Mouse (Mus musculus): ENCODE measurements at regions not wholly inside any gene's neighbourhood (a gene's known extent, or its start where the extent isn't known, plus 50 kb on each side); places are given as distances from the start of the nearest gene placed in this dataset.

DNA sequence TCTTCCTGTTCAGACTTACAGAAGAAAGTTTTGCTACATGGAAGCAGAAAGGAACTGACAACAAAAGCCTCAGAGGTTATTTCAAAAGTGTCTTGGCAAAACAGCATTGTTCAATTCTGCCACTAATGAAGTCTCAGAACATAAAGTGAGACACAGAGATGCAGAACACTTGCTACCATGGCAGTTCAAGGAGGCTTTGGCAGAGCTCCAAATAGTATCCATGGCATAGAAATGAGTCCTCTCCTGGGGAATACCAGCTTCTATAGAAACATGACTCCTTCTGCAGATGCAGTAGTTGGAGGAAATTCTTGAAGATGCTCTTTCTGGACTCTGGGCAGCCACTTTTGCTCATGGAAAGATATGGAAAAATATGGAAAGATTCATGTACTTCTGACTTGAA, 322.9 kb upstream of the Castor2 start:
- Histone ChIP-seq H3K4me1 (ENCODE audit: control insufficient read depth, insufficient read depth, low read length) (no peaks in the 10 kb centered on the region), H3K9ac (ENCODE audit: low read depth, low read length) (no peak overlapping the region), H3K9me3 (ENCODE audit: control insufficient read depth, low read length) (no peaks in the 10 kb centered on the region), H3K4me3 (ENCODE audit: low read depth, low read length) (no peak overlapping the region), H3K4me2 (ENCODE audit: low read depth, low read length) (no peak overlapping the region), H3K27me3 (replicated peaks; ENCODE audit: control insufficient read depth, insufficient read depth, low read length) (no peaks in the 10 kb centered on the region), H3K36me3 (ENCODE audit: control insufficient read depth, insufficient read depth, low read length) (no peaks in the 10 kb centered on the region), H3K27ac (replicated peaks; ENCODE audit: low read depth, low read length) (no peak overlapping the region)
- ATAC-seq (ENCODE audit: low read depth): no peak
- peak; percentile 66 for DNase-seq (ENCODE audit: low spot score)

DNA sequence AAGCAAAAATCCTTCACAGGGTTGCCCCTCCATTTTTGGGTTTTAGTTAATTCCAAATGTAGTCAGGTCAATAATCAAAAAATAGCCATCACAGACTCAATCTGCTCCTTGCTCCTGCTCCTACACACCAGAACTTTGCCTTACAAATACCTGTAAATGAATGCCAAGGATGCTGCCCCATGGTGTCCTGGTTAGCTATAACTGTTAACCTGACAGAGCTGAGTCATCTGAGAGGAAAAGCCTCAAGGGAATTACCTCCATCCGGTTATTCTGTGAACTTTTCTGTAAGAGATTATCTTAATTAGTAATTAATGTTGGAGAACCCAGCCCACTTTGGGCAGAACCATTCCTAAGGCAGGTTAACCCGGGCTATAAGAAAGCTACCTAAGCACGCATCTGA, 325.4 kb upstream of the Castor2 start:
- Histone ChIP-seq H3K4me3 (ENCODE audit: low read depth, low read length) (no peak overlapping the region), H3K36me3 (ENCODE audit: control insufficient read depth, insufficient read depth, low read length) (no peaks in the 10 kb centered on the region), H3K4me2 (ENCODE audit: low read depth, low read length) (no peak overlapping the region), H3K9me3 (ENCODE audit: control insufficient read depth, low read length) (no peaks in the 10 kb centered on the region), H3K9ac (ENCODE audit: low read depth, low read length) (no peak overlapping the region), H3K4me1 (ENCODE audit: control insufficient read depth, insufficient read depth, low read length) (no peaks in the 10 kb centered on the region), H3K27ac (replicated peaks; ENCODE audit: low read depth, low read length) (no peak overlapping the region), H3K27me3 (replicated peaks; ENCODE audit: control insufficient read depth, insufficient read depth, low read length) (no peaks in the 10 kb centered on the region)
- no peak for DNase-seq (ENCODE audit: low spot score)
- no peak for ATAC-seq (ENCODE audit: low read depth)
- WGBS: 76% methylated on average over 3 of the region's 3 CpGs

DNA sequence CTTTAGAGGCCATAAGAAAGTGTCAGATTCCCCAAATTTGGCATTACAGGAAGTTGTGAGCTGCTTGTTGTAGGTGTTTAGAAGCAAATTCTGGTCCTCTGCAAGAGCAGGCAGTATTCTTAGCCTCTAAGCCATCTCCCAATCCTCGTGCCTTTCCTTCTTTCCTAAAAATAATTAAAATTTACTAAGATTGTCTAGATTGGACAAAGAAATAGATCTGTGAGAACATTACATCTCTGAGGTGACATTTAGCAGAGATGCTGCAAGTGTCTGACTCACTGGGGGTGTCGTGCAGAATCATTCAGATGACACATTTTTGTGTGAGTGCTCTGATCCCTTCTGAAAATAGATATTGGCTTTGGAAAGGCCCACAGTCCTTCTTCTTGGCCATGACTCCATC, 330.7 kb upstream of the Castor2 start:
- ATAC-seq (ENCODE audit: low read depth): no peak

DNA sequence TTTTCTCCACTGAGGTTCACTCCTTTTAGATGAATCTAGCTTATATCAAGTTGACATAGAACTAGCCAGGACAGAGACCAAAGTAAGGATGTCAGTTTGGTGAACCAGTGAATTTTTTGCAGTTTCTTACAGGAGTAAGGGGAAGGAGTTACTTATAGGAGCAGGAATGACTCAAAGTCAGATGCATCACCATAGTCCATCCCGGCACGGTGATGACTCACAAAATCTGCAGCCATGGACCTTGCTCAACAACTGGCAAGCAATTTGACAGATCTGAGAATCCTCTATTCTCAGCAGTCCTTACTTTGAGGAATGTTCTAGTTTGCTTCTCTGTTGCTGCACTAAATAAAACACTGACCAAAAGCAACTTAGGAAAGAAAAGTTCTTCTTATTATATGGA, 341.7 kb upstream of the Castor2 start:
- H3K9me3 ChIP-seq (ENCODE audit: control insufficient read depth, low read length): no peaks in the 10 kb centered on the region
- H3K4me2 ChIP-seq (ENCODE audit: low read depth, low read length): no peak overlapping the region
- no peaks in the 10 kb centered on the region for H3K36me3 ChIP-seq (ENCODE audit: control insufficient read depth, insufficient read depth, low read length)
- no peak overlapping the region for H3K4me3 ChIP-seq (ENCODE audit: low read depth, low read length)
- no peak overlapping the region for H3K9ac ChIP-seq (ENCODE audit: low read depth, low read length)
- H3K27ac ChIP-seq (replicated peaks; ENCODE audit: low read depth, low read length): no peak overlapping the region
- WGBS: 92% methylated on average over 2 of the region's 2 CpGs
- no peak for ATAC-seq (ENCODE audit: low read depth)
- no peak for DNase-seq (ENCODE audit: low spot score)
- no peaks in the 10 kb centered on the region for H3K27me3 ChIP-seq (replicated peaks; ENCODE audit: control insufficient read depth, insufficient read depth, low read length)
- H3K4me1 ChIP-seq (ENCODE audit: control insufficient read depth, insufficient read depth, low read length): no peaks in the 10 kb centered on the region

More for the DNA sequence above, 330.7 kb upstream of the Castor2 start:
- Histone ChIP-seq H3K27me3 (replicated peaks; ENCODE audit: control insufficient read depth, insufficient read depth, low read length) (no peaks in the 10 kb centered on the region), H3K9me3 (ENCODE audit: control insufficient read depth, low read length) (no peaks in the 10 kb centered on the region), H3K36me3 (ENCODE audit: control insufficient read depth, insufficient read depth, low read length) (no peaks in the 10 kb centered on the region), H3K4me3 (ENCODE audit: low read depth, low read length) (no peak overlapping the region), H3K27ac (replicated peaks; ENCODE audit: low read depth, low read length) (no peak overlapping the region), H3K4me2 (ENCODE audit: low read depth, low read length) (no peak overlapping the region), H3K9ac (ENCODE audit: low read depth, low read length) (no peak overlapping the region), H3K4me1 (ENCODE audit: control insufficient read depth, insufficient read depth, low read length) (no peaks in the 10 kb centered on the region)
- DNase-seq (ENCODE audit: low spot score): no peak
- WGBS: 73% methylated on average over 2 of the region's 2 CpGs

DNA sequence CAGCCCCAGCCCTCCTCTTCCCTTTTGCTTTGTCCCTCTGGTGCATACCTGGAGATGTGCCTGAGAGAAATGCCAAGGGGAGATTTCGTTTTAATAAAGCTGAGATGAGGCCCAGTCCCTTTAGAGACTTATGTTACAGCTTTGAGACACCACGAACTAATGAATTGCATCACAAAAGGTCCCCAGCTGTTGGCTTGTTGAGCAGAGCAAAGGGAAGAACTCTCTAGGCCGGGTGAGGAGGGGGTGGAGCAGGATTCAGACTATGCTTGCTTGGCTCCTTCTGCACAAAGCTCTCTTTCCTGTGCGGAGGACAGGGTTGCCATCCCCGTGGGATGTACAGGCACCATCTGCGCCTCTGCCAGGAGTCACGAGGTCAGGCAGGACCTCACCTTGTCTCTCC, 345.3 kb upstream of the Castor2 start:
- H3K4me2 ChIP-seq (ENCODE audit: low read depth, low read length): no peak overlapping the region

DNA sequence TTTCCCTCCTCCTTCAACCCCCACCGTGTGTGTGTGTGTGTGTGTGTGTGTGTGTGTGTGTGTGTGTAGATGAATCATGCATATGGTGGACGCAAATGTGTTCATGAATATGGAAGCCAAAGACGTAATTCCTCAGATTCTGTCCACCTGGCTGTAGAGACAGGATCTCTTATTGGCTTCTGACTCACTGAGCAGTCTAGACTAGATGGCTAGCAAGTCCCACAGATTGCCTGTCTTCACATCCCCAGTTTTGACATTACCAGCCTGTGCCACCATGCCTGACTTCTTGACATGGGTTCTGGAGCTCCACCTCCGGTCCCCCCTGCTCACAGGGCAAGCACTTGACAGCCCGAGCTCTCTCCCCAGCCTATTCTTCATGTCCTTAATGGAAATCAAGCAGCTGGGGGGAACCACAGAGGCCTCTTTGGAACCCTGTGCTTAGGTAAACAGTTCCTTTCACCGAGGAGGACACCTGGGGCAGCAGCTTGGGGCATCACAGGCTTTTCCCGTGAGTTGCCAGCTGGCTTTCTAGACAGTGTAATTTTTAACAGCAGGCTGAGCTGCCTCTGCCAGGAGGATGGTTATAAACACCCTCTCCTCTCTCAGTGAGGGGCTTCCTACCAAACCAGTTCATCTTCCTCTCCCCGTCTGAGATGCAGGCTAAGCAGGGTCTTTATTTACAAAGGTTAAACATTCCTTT, 345.9 kb upstream of the Castor2 start:
- Histone ChIP-seq H3K27ac (replicated peaks; ENCODE audit: low read depth, low read length) (no peak overlapping the region), H3K27me3 (replicated peaks; ENCODE audit: control insufficient read depth, insufficient read depth, low read length) (no peaks in the 10 kb centered on the region), H3K4me2 (ENCODE audit: low read depth, low read length) (no peak overlapping the region), H3K4me1 (ENCODE audit: control insufficient read depth, insufficient read depth, low read length) (no peaks in the 10 kb centered on the region), H3K4me3 (ENCODE audit: low read depth, low read length) (no peak overlapping the region), H3K36me3 (ENCODE audit: control insufficient read depth, insufficient read depth, low read length) (no peaks in the 10 kb centered on the region), H3K9ac (ENCODE audit: low read depth, low read length) (no peak overlapping the region), H3K9me3 (ENCODE audit: control insufficient read depth, low read length) (no peaks in the 10 kb centered on the region)
- WGBS: 37% methylated on average over 8 of the region's 8 CpGs
- ATAC-seq (ENCODE audit: low read depth) (peak; percentile 83; the same call in 1 of the 2 replicates), DNase-seq (ENCODE audit: low spot score) (peak; percentile 66)

More for the DNA sequence above, 345.3 kb upstream of the Castor2 start:
- 0 out of 2 replicates have a peak, but pooled peaks have one; percentile 78 for ATAC-seq (ENCODE audit: low read depth)
- H3K36me3 ChIP-seq (ENCODE audit: control insufficient read depth, insufficient read depth, low read length): no peaks in the 10 kb centered on the region
- no peak overlapping the region for H3K9ac ChIP-seq (ENCODE audit: low read depth, low read length)
- WGBS: 18% methylated on average over 7 of the region's 7 CpGs
- no peaks in the 10 kb centered on the region for H3K9me3 ChIP-seq (ENCODE audit: control insufficient read depth, low read length)
- no peaks in the 10 kb centered on the region for H3K4me1 ChIP-seq (ENCODE audit: control insufficient read depth, insufficient read depth, low read length)
- no peak overlapping the region for H3K4me3 ChIP-seq (ENCODE audit: low read depth, low read length)
- no peak overlapping the region for H3K27ac ChIP-seq (replicated peaks; ENCODE audit: low read depth, low read length)
- no peak for DNase-seq (ENCODE audit: low spot score)
- no peaks in the 10 kb centered on the region for H3K27me3 ChIP-seq (replicated peaks; ENCODE audit: control insufficient read depth, insufficient read depth, low read length)

DNA sequence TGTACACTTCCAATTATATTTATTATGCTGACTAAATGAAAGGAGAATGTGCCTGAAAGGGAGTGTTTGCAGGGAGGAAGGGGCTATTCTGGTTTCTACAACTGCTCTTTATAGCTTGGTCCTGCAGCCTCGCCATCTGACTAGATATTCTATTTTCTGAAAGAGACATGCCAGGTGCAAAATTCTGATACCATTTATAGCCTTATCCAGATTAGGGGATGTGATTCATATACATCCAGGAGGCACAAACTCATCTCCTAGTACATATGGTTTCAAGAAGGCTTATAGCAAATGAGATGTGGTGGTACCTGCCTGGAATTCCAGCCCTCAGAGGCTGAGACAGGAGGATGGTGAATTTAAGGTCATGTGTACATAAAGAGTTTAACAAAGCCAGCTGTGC, 352.6 kb upstream of the Castor2 start:
- H3K4me2 ChIP-seq (ENCODE audit: low read depth, low read length): no peak overlapping the region
- ATAC-seq (ENCODE audit: low read depth) (no peak), DNase-seq (ENCODE audit: low spot score) (no peak)
- H3K27me3 ChIP-seq (replicated peaks; ENCODE audit: control insufficient read depth, insufficient read depth, low read length): no peaks in the 10 kb centered on the region
- no peaks in the 10 kb centered on the region for H3K36me3 ChIP-seq (ENCODE audit: control insufficient read depth, insufficient read depth, low read length)
- 81% methylated on average over 1 of the region's 1 CpGs for WGBS
- H3K4me3 ChIP-seq (ENCODE audit: low read depth, low read length): no peak overlapping the region
- peaks cover 7% of the 10 kb centered on the region; the same call in 1 of the 2 replicates for H3K9me3 ChIP-seq (ENCODE audit: control insufficient read depth, low read length)
- H3K4me1 ChIP-seq (ENCODE audit: control insufficient read depth, insufficient read depth, low read length): no peaks in the 10 kb centered on the region
- H3K9ac ChIP-seq (ENCODE audit: low read depth, low read length): 0 out of 2 replicates have a peak overlapping the region, but pooled peaks have one; percentile 14
- H3K27ac ChIP-seq (replicated peaks; ENCODE audit: low read depth, low read length): no peak overlapping the region

DNA sequence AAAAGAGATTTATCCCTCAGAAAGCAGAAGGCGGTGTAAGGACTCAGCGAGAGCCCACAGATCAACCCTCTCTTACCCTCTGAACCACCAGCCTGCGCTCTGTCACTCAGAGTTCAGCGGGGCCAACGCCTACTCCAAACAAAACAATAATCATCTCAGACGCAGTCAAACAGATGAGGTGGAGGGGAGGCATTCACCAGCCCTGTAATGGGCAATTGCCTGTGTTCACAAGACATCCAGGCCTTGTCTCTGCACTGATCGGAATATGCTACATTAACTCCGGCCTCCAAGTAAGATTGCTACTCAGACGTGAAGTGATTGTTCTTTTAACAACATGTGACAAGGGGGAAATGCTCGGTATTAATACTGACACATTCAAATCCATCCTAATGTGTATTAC, 353.1 kb upstream of the Castor2 start:
- ATAC-seq (ENCODE audit: low read depth) (peak; percentile 41; the same call in 1 of the 2 replicates), DNase-seq (ENCODE audit: low spot score) (peak; percentile 43)
- 64% methylated on average over 10 of the region's 10 CpGs for WGBS

DNA sequence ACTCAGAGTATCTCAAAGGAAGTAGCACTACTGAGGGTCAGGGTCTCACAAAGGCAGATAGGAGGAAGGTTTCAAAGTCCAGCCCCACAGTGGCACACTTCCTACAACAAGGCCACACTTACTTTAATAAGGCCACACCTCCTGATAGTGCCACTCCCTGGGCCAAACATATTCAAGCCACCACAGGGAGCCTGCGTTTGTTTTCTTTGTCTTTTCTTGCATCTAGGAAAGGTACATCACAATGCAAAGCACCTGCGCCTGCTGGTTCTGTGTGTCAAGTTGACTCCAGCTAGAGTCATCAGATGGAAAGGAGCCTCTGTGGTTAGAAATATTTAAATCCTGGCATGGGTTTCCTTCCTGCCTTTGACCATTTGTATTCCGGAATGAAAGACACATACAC, 355.4 kb upstream of the Castor2 start:
- peaks cover 7% of the 10 kb centered on the region; the same call in 1 of the 2 replicates for H3K9me3 ChIP-seq (ENCODE audit: control insufficient read depth, low read length)
- no peak for DNase-seq (ENCODE audit: low spot score)
- no peaks in the 10 kb centered on the region for H3K27me3 ChIP-seq (replicated peaks; ENCODE audit: control insufficient read depth, insufficient read depth, low read length)
- no peak overlapping the region for H3K27ac ChIP-seq (replicated peaks; ENCODE audit: low read depth, low read length)
- no peak for ATAC-seq (ENCODE audit: low read depth)
- no peaks in the 10 kb centered on the region for H3K36me3 ChIP-seq (ENCODE audit: control insufficient read depth, insufficient read depth, low read length)
- no peak overlapping the region for H3K4me3 ChIP-seq (ENCODE audit: low read depth, low read length)
- H3K9ac ChIP-seq (ENCODE audit: low read depth, low read length): no peak overlapping the region
- 84% methylated on average over 3 of the region's 3 CpGs for WGBS
- H3K4me2 ChIP-seq (ENCODE audit: low read depth, low read length): no peak overlapping the region
- H3K4me1 ChIP-seq (ENCODE audit: control insufficient read depth, insufficient read depth, low read length): no peaks in the 10 kb centered on the region

More for the DNA sequence above, 353.1 kb upstream of the Castor2 start:
- no peaks in the 10 kb centered on the region for H3K27me3 ChIP-seq (replicated peaks; ENCODE audit: control insufficient read depth, insufficient read depth, low read length)
- H3K9ac ChIP-seq (ENCODE audit: low read depth, low read length): 0 out of 2 replicates have a peak overlapping the region, but pooled peaks have one; percentile 14
- H3K27ac ChIP-seq (replicated peaks; ENCODE audit: low read depth, low read length): no peak overlapping the region
- no peaks in the 10 kb centered on the region for H3K4me1 ChIP-seq (ENCODE audit: control insufficient read depth, insufficient read depth, low read length)
- no peak overlapping the region for H3K4me3 ChIP-seq (ENCODE audit: low read depth, low read length)
- peaks cover 7% of the 10 kb centered on the region; the same call in 1 of the 2 replicates for H3K9me3 ChIP-seq (ENCODE audit: control insufficient read depth, low read length)
- no peaks in the 10 kb centered on the region for H3K36me3 ChIP-seq (ENCODE audit: control insufficient read depth, insufficient read depth, low read length)
- H3K4me2 ChIP-seq (ENCODE audit: low read depth, low read length): no peak overlapping the region
